Mouse (Mus musculus): ENCODE data around the gene Hmga2.

GRCm38 (mm10) chr10:120513721-120514120, 37.5 kb upstream of the Hmga2 start:
- no peak for TF ChIP-seq POLR2A (IDR thresholded peaks at IDR 0.05; ENCODE audit: borderline replicate concordance, control insufficient read depth, low read depth, low read length)
- TF ChIP-seq CTCF (IDR thresholded peaks at IDR 0.05; ENCODE audit: control insufficient read depth, insufficient read depth, low read length), result no peak

Data from bone marrow, adult 2 months (tissue).